Mouse (Mus musculus): Measurements from ENCODE around the gene Gm4881.

DNA sequence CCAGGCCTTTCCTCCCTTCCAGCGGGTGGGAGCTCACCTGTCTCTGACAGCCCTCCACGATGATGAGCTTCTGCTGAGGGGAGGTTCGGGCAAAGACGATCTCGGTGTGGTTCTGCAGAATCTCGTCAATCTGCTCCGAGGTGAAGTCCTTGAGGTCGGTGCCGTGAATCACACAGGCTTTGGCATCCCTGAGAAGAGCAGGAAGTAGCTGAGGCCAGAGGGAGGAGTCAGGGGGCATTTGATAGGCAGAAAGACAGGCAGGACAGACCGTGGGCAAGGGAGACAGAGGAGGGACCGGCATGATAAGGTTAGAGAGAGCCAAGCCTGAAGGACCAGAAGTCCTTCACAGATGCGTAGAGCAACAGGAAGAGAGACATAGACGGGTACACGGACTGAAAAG is 43.6 kb upstream of the Gm4881 start:
- TF ChIP-seq MAZ (IDR thresholded peaks at IDR 0.05; ENCODE audit: low read depth, low read length) (no peak), CTCF (IDR thresholded peaks at IDR 0.05 in 2 of 3, conservative IDR thresholded peaks at IDR 0.05 in 1 of 3; ENCODE audit: control insufficient read depth in 1 of 3, insufficient read depth in 1 of 3, low read depth in 2 of 3, low read length in 3 of 3, poor library complexity in 1 of 3, severe bottlenecking in 1 of 3) (no peak), MAX (IDR thresholded peaks at IDR 0.05; ENCODE audit: low read length) (no peak), BHLHE40 (IDR thresholded peaks at IDR 0.05; ENCODE audit: borderline replicate concordance, low read depth, low read length) (no peak), POLR2AphosphoS5 (IDR thresholded peaks at IDR 0.05; ENCODE audit: borderline replicate concordance, low read depth, low read length) (no peak), ZKSCAN1 (IDR thresholded peaks at IDR 0.05; ENCODE audit: low read depth, low read length) (no peak), SIN3A (IDR thresholded peaks at IDR 0.05; ENCODE audit: low read length) (no peak), SMC3 (IDR thresholded peaks at IDR 0.05; ENCODE audit: low read depth, low read length) (no peak), ZMIZ1 (IDR thresholded peaks at IDR 0.05; ENCODE audit: low read depth, low read length) (no peak), CHD1 (IDR thresholded peaks at IDR 0.05; ENCODE audit: low read depth, low read length) (no peak), MEF2A (IDR thresholded peaks at IDR 0.05; ENCODE audit: extremely low read depth, insufficient replicate concordance, low read depth, low read length, poor library complexity, severe bottlenecking) (no peak), USF1 (IDR thresholded peaks at IDR 0.05; ENCODE audit: low read depth, low read length) (no peak)
